13 mouse cellular contexts compared by ENCODE assay signal in the genomic region with DNA sequence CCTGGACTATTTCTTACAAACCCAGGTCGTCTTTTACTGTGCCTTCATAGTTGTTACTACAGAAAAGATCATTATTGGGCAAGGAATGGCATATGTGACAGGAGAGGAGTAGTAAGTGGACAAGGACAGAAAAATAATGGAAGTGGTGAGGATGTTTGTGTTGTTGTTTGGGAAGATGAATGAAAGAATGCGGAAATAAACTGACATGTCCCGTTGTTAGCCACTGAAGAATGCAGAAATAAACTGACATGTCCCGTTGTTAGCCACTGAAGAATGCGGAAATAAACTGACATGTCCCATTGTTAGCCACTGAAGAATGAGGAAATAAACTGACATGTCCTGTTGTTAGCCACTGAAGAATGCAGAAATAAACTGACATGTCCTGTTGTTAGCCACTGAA.
"Had no signal": no experiment of that assay in that cellular context is flagged by ENCODE, and none has a peak within 500 bp of the region (broad histone marks: within the 10 kb centered on the region; RNA-seq: fewer than 3 reads in every experiment).

No protein-coding gene starts in this region.

- H3K4me1 ChIP-seq: limb, embryonic 13.5 days; midbrain, embryonic 12.5 days; neural tube, embryonic 12.5 days had no signal

- H3K9ac ChIP-seq: limb, embryonic 13.5 days; liver, embryonic 14.5 days; midbrain, embryonic 12.5 days; neural tube, embryonic 12.5 days had no signal

- H3K4me2 ChIP-seq: limb, embryonic 13.5 days; midbrain, embryonic 12.5 days; neural tube, embryonic 12.5 days had no signal

- H3K27ac ChIP-seq: limb, embryonic 13.5 days; liver, embryonic 14.5 days; midbrain, embryonic 12.5 days; neural tube, embryonic 12.5 days had no signal

- DNase-seq: kidney, adult 18-20 months; kidney, postnatal 10 days; kidney, postnatal 4 days; left cerebral cortex, postnatal 4 days; lung, adult 18-20 months; lung, postnatal 10 days; lung, postnatal 4 days; right cerebral cortex, postnatal 14 days; thymus, postnatal 4 days had no signal

- H3K36me3 ChIP-seq: limb, embryonic 13.5 days; midbrain, embryonic 12.5 days; neural tube, embryonic 12.5 days had no signal

- H3K9me3 ChIP-seq: limb, embryonic 13.5 days; midbrain, embryonic 12.5 days; neural tube, embryonic 12.5 days had no signal

- H3K27me3 ChIP-seq: limb, embryonic 13.5 days; midbrain, embryonic 12.5 days had no signal

- H3K4me3 ChIP-seq: limb, embryonic 13.5 days; midbrain, embryonic 12.5 days; neural tube, embryonic 12.5 days had no signal
